Mouse (Mus musculus) kidney, embryonic 14.5 days (tissue): ENCODE measurements around the gene Gpr22. TPM values are rescaled to one million over a fixed set of nuclear protein-coding genes. Genes with fewer than 3 reads are reported as not detected.

ENCODE experiments used
- ATAC-seq: fragments of 200-750 bp; cut with Nextera tagmentation; 2 replicates; pipeline ENCODE4 v1.8.0; 2017; ENCODE audit warnings: moderate number of reproducible peaks, mild to moderate bottlenecking, moderate TSS enrichment, moderate library complexity; ENCODE audit not compliant: low FRiP score, low TSS enrichment
- H3K27ac ChIP-seq: fragments of 300-500 bp; sonication (generic); 2 replicates; pipeline ENCODE4 v1.5.1; 2014; ENCODE audit warnings: low read depth, mild to moderate bottlenecking, low read length, moderate library complexity, mixed read lengths
- H3K27me3 ChIP-seq: fragments of 300-500 bp; sonication (generic); 2 replicates; pipeline ENCODE4 v1.6.1; 2014; ENCODE audit warnings: mild to moderate bottlenecking, low read length; ENCODE audit not compliant: control insufficient read depth, insufficient read depth
- H3K36me3 ChIP-seq: fragments of 300-500 bp; sonication (generic); 2 replicates; pipeline ENCODE4 v1.6.1; 2014; ENCODE audit warnings: low read length, mixed read lengths; ENCODE audit not compliant: control insufficient read depth, insufficient read depth
- H3K4me1 ChIP-seq: fragments of 300-500 bp; sonication (generic); 2 replicates; pipeline ENCODE4 v1.6.1; 2014; ENCODE audit warnings: low read length, mixed read lengths; ENCODE audit not compliant: control insufficient read depth, insufficient read depth
- H3K4me2 ChIP-seq: fragments of 300-500 bp; sonication (generic); replicated peaks from 2 replicates; pipeline ENCODE4 v1.6.1; 2014; ENCODE audit warnings: low read depth, mild to moderate bottlenecking, low read length
- H3K4me3 ChIP-seq: fragments of 300-500 bp; sonication (generic); 2 replicates; pipeline ENCODE4 v1.5.1; 2014; ENCODE audit warnings: mild to moderate bottlenecking, low read length
- H3K9ac ChIP-seq: fragments of 300-500 bp; sonication (generic); 2 replicates; pipeline ENCODE4 v1.6.1; 2014; ENCODE audit warnings: low read depth, mild to moderate bottlenecking, low read length, moderate library complexity
- H3K9me3 ChIP-seq: fragments of 300-500 bp; sonication (generic); 2 replicates; pipeline ENCODE4 v1.6.1; 2016; ENCODE audit warnings: low read length; ENCODE audit not compliant: control insufficient read depth
- WGBS: fragments of 180-500 bp; shearing (Covaris S2); extraction: QIAGEN DNeasy Blood & Tissue Kit; methylation state at CpG from one replicate; pipeline ENCODE4 v1.1.7; 2014; 5-methylcytosine and 5-hydroxymethylcytosine counted together
- polyA plus RNA-seq: library from polyadenylated mRNA; unstranded; fragments of >200 nt; fragmentation: Nextera tagmentation; extraction: Ambion mirVana; gene quantifications from 2 replicates; pipeline ENCODE4 v1.2.1, GENCODE M21; 2014

The Gpr22 gene
- polyA plus RNA-seq = 0.39 and 0.60 TPM in 2 replicates

DNA sequence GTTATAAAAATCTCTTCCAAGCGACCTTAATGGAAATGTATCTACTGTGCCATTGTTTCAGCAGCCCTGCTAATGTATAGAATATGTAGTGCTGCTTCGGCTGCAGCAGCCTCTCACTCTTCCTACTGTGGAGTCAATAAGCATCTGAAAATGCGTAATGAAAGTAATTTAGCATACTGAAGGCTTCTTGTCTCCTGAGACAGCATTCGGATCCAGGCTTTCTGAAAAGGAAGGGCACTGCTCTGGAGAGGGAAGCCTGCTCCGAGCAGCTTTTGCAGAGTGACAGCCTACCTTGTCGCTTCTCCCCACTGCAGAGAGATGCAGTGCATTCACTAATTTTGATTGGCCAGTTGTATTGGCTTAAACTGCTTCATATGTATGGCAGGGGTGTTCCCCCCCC is at the start of gene Gpr22:
TSS of gene Gpr22 (minus strand) at position 348 of the 400 bp plus-strand sequence.
- Histone ChIP-seq H3K27ac (no peak within 1 kb of the TSS), H3K36me3 (no peaks in the 10 kb centered on the region), H3K4me3 (no peak within 1 kb of the TSS), H3K9me3 (no peaks in the 10 kb centered on the region), H3K4me2 (no peak within 1 kb of the TSS), H3K27me3 (no peaks in the 10 kb centered on the region), H3K9ac (no peak within 1 kb of the TSS), H3K4me1 (no peaks in the 10 kb centered on the region)
- 30% methylated on average over 6 of the region's 6 CpGs for WGBS
- ATAC-seq = no peak

DNA sequence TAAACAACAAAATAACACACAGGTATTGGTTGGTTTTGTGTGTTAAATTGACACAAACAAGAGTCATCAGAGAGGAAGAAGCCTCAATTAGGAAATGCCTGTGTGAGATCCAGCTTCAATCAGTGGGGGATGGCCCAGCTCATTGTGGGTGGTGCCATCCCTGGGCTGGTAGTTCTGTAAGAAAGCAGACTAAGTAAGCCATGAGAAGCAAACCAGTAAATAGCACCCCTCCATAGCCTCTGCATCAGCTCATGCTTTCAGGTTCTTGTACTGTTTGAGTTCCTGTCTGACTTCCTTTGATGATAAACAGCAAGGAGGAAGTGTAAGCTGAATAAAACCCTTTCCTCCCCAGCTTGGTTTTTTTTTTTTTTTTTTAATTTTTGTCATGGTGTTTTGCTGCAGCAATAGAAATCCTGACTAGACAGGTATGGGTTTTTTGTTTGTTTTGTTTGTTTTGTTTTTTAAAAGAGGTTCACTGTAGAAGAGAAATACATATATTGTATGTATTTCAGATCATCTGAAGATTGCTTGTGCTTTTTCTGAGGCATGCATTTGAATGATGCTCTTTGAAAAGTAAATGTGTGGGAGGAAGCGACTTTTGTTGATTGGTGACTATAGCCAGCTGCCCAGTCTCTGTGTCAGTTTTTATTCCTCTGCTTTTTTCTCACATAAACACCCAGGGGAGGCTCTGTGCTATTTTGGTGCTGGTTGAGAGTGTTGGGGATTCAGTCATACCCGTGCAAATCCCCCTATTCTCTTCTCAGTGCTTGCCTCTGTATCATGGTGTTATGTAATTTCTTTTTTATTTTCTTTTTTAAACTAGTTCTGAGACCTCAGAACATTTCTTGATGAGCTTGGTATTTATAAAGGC is 42.4 kb upstream of the Gpr22 start:
- whole genome bisulfite sequencing = 59% methylated on average over 2 of the region's 2 CpGs
- H3K9me3 ChIP-seq = no peaks in the 10 kb centered on the region
- H3K4me2 ChIP-seq = no peak overlapping the region
- no peaks in the 10 kb centered on the region for H3K36me3 ChIP-seq
- no peak for ATAC-seq
- H3K9ac ChIP-seq = no peak overlapping the region
- H3K27ac ChIP-seq = no peak overlapping the region
- H3K4me1 ChIP-seq = no peaks in the 10 kb centered on the region
- H3K27me3 ChIP-seq = no peaks in the 10 kb centered on the region
- H3K4me3 ChIP-seq = no peak overlapping the region

DNA sequence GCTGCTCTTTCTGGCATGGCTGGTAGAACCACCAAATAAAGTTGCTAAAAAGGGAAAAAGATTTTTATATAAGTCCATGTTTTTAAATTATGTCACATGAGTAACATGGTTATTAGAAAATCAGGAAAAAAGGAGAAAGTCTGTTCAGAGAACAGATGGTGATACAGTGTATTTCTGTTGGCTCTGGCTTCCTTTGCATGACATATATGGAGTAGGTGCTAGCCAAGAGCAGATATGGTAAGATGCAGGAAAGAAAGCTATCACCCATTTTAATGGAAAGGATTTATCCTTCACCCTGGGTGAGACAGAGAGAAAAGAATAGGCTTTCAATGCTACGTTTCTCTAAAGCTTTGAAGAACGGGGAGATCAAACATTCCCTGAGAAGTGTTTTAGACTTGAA is 40.7 kb upstream of the Gpr22 start:
- H3K9me3 ChIP-seq = no peaks in the 10 kb centered on the region
- H3K4me3 ChIP-seq = no peak overlapping the region
- no peak for ATAC-seq
- WGBS = 62% methylated on average over 2 of the region's 2 CpGs
- H3K27me3 ChIP-seq = no peaks in the 10 kb centered on the region
- no peaks in the 10 kb centered on the region for H3K4me1 ChIP-seq
- no peak overlapping the region for H3K27ac ChIP-seq
- H3K4me2 ChIP-seq = no peak overlapping the region
- H3K36me3 ChIP-seq = no peaks in the 10 kb centered on the region
- H3K9ac ChIP-seq = no peak overlapping the region

DNA sequence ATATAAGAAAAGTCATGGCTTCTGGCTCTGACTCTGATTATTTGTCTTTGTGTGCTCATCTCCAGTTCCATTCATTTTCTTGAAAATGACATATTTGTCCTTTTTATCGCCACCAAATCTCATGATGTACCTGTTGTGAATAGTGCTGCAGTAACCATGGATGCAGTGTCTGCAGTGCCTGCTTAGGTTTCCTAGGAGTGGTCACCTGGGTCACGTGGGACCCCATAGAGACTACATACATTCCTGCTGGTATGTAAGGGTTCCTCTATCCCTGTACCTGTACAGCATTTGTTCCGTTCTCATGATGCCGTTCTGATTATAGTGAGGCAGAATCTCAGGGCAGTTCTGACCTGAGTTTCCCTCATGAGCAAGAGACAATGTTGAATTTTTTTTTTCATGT is 36.1 kb upstream of the Gpr22 start:
- no peaks in the 10 kb centered on the region for H3K36me3 ChIP-seq
- H3K9ac ChIP-seq = no peak overlapping the region
- no peaks in the 10 kb centered on the region for H3K27me3 ChIP-seq
- H3K9me3 ChIP-seq = no peaks in the 10 kb centered on the region
- no peak overlapping the region for H3K4me2 ChIP-seq
- ATAC-seq = no peak
- no peak overlapping the region for H3K4me3 ChIP-seq
- no peaks in the 10 kb centered on the region for H3K4me1 ChIP-seq
- 94% methylated on average over 4 of the region's 4 CpGs for WGBS
- H3K27ac ChIP-seq = no peak overlapping the region

DNA sequence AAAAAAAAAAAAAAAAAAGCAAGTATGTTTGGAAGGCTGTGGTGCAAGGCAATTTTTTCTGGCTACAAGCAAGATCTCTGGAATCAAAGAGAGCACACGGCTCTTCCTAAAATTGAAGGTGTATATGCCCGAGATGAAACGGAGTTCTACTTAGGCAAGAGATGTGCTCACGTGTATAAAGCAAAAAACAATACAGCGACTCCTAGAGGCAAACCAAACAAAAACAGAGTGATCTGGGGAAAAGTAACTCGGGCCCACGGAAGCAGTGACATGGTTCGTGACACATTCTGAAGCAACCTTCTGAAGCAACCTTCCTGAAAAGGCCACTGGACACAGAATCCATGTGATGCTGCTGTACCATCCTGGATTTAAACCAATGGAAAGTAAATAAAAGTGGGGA is 33.6 kb upstream of the Gpr22 start:
- Histone ChIP-seq H3K4me1 (no peaks in the 10 kb centered on the region), H3K4me3 (no peak overlapping the region), H3K9ac (no peak overlapping the region), H3K36me3 (no peaks in the 10 kb centered on the region), H3K4me2 (no peak overlapping the region), H3K27me3 (no peaks in the 10 kb centered on the region), H3K27ac (no peak overlapping the region), H3K9me3 (no peaks in the 10 kb centered on the region)
- WGBS = 84% methylated on average over 8 of the region's 8 CpGs
- no peak for ATAC-seq

DNA sequence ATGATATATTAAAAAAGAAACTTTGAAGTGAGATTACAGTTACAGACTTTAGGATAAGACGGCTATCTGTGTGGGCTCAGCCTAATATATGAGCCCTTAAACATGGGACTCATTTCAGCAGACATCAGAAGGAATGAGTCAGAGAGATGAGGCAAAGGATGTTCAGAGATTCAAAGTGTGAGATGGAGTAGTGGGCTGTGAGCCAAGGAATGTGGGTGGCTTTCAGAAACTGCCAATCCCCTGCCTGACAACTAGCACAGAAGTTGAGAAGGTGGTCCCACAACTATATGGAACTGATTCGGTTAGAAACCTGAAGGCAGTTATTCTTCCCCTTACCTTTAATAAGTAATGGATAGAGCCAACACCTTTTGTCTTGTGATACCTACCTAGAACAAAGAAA is 20.9 kb upstream of the Gpr22 start:
- 74% methylated on average over 2 of the region's 2 CpGs for WGBS
- Histone ChIP-seq H3K4me1 (no peaks in the 10 kb centered on the region), H3K4me2 (no peak overlapping the region), H3K27me3 (no peaks in the 10 kb centered on the region), H3K9me3 (no peaks in the 10 kb centered on the region), H3K36me3 (no peaks in the 10 kb centered on the region), H3K27ac (no peak overlapping the region), H3K9ac (no peak overlapping the region), H3K4me3 (no peak overlapping the region)
- ATAC-seq = no peak

DNA sequence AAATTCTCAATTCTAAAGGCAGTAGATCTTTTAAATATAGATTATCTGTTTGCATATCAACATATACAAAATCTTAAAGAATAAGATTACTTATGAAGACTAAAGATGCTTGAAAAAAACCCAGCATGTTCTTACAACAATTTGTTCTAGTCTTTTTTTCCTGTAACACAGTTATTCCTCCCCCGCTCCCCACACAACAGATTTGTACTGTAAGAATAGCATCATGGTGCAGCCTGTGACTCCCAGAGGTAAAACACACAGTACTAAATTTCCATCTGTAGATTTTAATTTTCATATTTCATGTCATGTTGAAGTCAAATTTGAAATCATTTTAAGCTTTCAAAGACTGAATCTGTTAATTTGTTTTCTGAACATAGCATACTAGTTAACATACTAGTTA is 16.4 kb upstream of the Gpr22 start:
- WGBS = 93% methylated on average over 1 of the region's 1 CpGs
- H3K4me2 ChIP-seq = no peak overlapping the region
- H3K36me3 ChIP-seq = no peaks in the 10 kb centered on the region
- no peak overlapping the region for H3K9ac ChIP-seq
- no peak overlapping the region for H3K4me3 ChIP-seq
- H3K27me3 ChIP-seq = no peaks in the 10 kb centered on the region
- no peaks in the 10 kb centered on the region; the same call in 1 of the 2 replicates for H3K9me3 ChIP-seq
- H3K27ac ChIP-seq = no peak overlapping the region
- no peak for ATAC-seq
- no peaks in the 10 kb centered on the region for H3K4me1 ChIP-seq

DNA sequence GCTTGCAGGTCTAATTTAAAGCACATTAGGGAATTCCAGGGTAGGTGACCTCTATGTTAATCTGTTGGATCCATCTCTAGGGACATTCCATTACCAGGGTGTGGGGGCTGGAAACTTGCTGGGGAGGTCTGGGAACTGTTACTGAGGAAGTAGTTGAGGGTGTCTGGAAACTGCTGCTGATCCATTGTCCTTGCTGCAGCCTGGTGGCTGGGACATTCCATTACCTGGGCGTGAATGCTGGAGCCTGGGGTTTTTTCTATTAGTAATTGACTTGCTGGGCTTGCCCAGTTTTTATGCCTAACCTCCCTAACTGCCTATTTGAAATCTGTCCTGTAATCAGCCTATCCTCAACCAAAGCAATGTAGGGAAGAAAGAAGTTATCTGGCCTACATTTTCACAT is 13.0 kb upstream of the Gpr22 start:
- no peak overlapping the region for H3K27ac ChIP-seq
- no peaks in the 10 kb centered on the region for H3K27me3 ChIP-seq
- no peak overlapping the region for H3K4me2 ChIP-seq
- H3K9me3 ChIP-seq = no peaks in the 10 kb centered on the region; the same call in 1 of the 2 replicates
- H3K4me3 ChIP-seq = no peak overlapping the region
- H3K9ac ChIP-seq = no peak overlapping the region
- H3K4me1 ChIP-seq = no peaks in the 10 kb centered on the region
- no peaks in the 10 kb centered on the region for H3K36me3 ChIP-seq
- ATAC-seq = no peak
- 55% methylated on average over 1 of the region's 1 CpGs for WGBS

DNA sequence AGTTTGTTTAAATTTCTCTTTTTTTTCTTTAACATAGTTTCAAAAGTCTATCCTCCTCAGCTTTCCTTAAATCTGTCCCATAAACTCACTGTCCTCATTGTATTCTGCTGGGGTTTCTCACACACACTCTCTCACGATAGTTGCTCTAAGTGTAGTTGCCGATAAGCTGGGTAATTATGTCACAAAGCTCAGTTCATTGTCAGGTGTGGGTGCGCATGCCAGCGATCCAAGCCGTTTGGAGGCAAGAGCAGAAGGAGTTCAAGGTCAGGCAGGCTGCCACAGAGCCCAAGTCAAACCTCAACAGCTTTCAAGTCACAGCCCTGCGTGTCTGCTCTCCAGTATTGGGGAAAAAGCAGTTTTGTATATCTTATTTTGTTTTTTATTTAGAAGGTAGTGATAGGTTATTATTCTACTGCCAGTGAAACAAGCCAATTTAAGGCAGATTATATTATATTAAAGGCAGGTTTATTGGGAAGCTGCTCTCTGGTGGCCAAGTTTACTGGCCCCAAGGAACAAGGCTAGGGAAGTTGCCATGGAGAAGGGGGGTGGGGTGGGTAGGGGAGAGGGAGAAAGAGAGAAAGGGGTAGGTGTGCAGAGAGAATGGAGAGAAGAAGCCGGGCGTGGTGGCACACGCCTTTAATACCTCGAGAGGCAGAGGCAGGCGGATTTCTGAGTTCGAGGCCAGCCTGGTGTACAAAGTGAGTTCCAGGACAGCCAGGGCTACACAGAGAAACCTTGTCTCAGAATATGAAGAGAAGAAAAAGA is 11.9 kb upstream of the Gpr22 start:
- Histone ChIP-seq H3K27me3 (no peaks in the 10 kb centered on the region), H3K4me1 (no peaks in the 10 kb centered on the region), H3K36me3 (no peaks in the 10 kb centered on the region), H3K9me3 (no peaks in the 10 kb centered on the region; the same call in 1 of the 2 replicates), H3K4me3 (no peak overlapping the region), H3K4me2 (no peak overlapping the region), H3K27ac (no peak overlapping the region), H3K9ac (no peak overlapping the region)
- ATAC-seq = no peak
- 87% methylated on average over 12 of the region's 12 CpGs for WGBS
